Mouse (Mus musculus) erythroblast, embryonic 14.5 days (primary cell): ENCODE measurements around the gene Filip1.

Experiments
- GATA1 ChIP-seq: IDR thresholded peaks from 2 replicates; pipeline ENCODE4 v1.6.1; 2012; ENCODE audit warnings: low read length, inconsistent platforms, mixed read lengths
- TAL1 ChIP-seq: IDR thresholded peaks from 3 replicates; pipeline ENCODE4 v1.6.1; 2012; ENCODE audit warnings: low read length, inconsistent platforms, mixed read lengths

DNA sequence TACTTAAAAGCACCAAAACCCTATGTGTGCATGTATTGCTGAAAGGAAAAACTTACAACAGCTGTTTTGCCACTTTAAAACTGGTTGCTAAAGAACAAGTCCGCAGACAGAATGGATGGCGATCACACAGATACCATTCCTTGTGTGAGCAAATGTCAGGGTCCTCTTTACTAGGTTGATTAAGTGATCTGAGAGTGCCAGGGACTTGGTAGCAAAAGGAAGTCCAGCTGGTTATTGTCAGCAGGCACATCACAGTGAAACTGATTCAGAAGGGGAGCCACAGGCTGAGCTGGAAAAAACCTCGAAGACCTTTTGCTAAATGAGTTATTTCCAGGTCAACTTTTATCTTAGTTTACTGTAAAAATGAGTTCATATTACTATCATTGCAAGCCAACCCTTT lies 89.4 kb downstream of the Filip1 start:
- TF ChIP-seq GATA1 (no peak), TAL1 (no peak)
